Mouse (Mus musculus): ENCODE data around the gene Ptpra.

- TF ChIP-seq CTCF (IDR thresholded peaks at IDR 0.05; ENCODE audit: extremely low read depth, insufficient read depth, insufficient read length, insufficient replicate concordance) (no peak), POLR2A (IDR thresholded peaks at IDR 0.05; ENCODE audit: low read depth, low read length) (no peak)
Observed at GRCm38 (mm10) chr2:130577632-130578031, 127.6 kb downstream of the Ptpra start.

Data from spleen, adult 2 months (tissue).